Mouse (Mus musculus): Measurements from ENCODE around the gene Fcf1. TPM values are rescaled to one million over a fixed set of nuclear protein-coding genes. Genes with fewer than 3 reads are reported as not detected.

The Fcf1 gene
- total RNA-seq, 1 experiment from 2014 or later: 96.0 TPM

GRCm38 (mm10) chr12:84968831-84969655 is 1.7 kb upstream of the Fcf1 start:
- no peak for DNase-seq

- DNase-seq: peak; percentile 11
These were observed 855 bp upstream of the Fcf1 start for GRCm38 (mm10) chr12:84969656-84970427.

GRCm38 (mm10) chr12:84979264-84979862 is 8.7 kb downstream of the Fcf1 start:
- no peak for DNase-seq

- DNase-seq: peak; percentile 52
These were observed 18.8 kb downstream of the Fcf1 start for GRCm38 (mm10) chr12:84989456-84989855.

- no peak for DNase-seq
These were observed 24.5 kb downstream of the Fcf1 start for GRCm38 (mm10) chr12:84995112-84995761.

- DNase-seq: peak; percentile 98
These were observed 25.4 kb downstream of the Fcf1 start, which contains the start of gene Ylpm1 for GRCm38 (mm10) chr12:84996083-84996496. Gene Ylpm1 (plus strand): TSS chr12:84996321.

GRCm38 (mm10) chr12:84996501-84997398 is 26.1 kb downstream of the Fcf1 start:
- DNase-seq: peak; percentile 67

- no peak for DNase-seq
These were observed 28.4 kb downstream of the Fcf1 start for GRCm38 (mm10) chr12:84999053-84999452.

- no peak for DNase-seq
These were observed 35.5 kb downstream of the Fcf1 start for GRCm38 (mm10) chr12:85006206-85006605.

- no peak for DNase-seq
These were observed 36.3 kb downstream of the Fcf1 start for GRCm38 (mm10) chr12:85007021-85007420.

- no peak for DNase-seq
These were observed 39.1 kb downstream of the Fcf1 start for GRCm38 (mm10) chr12:85009776-85010175.

- DNase-seq: peak; percentile 5
These were observed 39.8 kb downstream of the Fcf1 start for GRCm38 (mm10) chr12:85010541-85010940.

GRCm38 (mm10) chr12:85012185-85012584 is 41.5 kb downstream of the Fcf1 start:
- no peak for DNase-seq

- no peak for DNase-seq
These were observed 51.4 kb downstream of the Fcf1 start for GRCm38 (mm10) chr12:85022071-85022470.

GRCm38 (mm10) chr12:85032710-85033109 is 62.0 kb downstream of the Fcf1 start:
- DNase-seq: peak; percentile 48

Other genes starting within 250 kb of the Fcf1 start
- gene Npc2, start 197.7 kb upstream of the Fcf1 start, total RNA-seq (2021): 57.2 and 67.4 TPM in 2 replicates
- 98.2 and 115 TPM in 2 replicates for gene Isca2, start 197.6 kb upstream of the Fcf1 start, total RNA-seq (2021)
- 11.9 and 12.4 TPM in 2 replicates for gene Ltbp2, start 94.4 kb upstream of the Fcf1 start, total RNA-seq (2021)
- 27.9 and 35.2 TPM in 2 replicates for gene Arel1, start within 50 bp of the Fcf1 start, total RNA-seq (2021)
- gene Ylpm1, start 25.4 kb downstream of the Fcf1 start, total RNA-seq (2021): 46.0 and 53.3 TPM in 2 replicates
- gene Prox2, start 139.9 kb downstream of the Fcf1 start, total RNA-seq (2021): 4.7 and 6.7 TPM in 2 replicates
- 692 and 702 TPM in 2 replicates for gene Dlst, start 139.9 kb downstream of the Fcf1 start, total RNA-seq (2021)
- gene Rps6kl1, start 180.4 kb downstream of the Fcf1 start, total RNA-seq (2021): 1.7 and 2.2 TPM in 2 replicates
- 0.85 and 1.2 TPM in 2 replicates for gene Pgf, start 206.9 kb downstream of the Fcf1 start, total RNA-seq (2021)
- gene Eif2b2, start 248.6 kb downstream of the Fcf1 start, total RNA-seq (2021): 69.7 and 79.3 TPM in 2 replicates